Mouse (Mus musculus): ENCODE results near the gene Slc9a3r2. TPM values are rescaled to one million over a fixed set of nuclear protein-coding genes. Genes with fewer than 3 reads are reported as not detected.
A peak's percentile ranks its signal among the peaks of the same experiment; 100 is the strongest.
"Not testable (repeated sequence)": the region's sequence is repeated elsewhere in the genome, so short reads cannot be mapped to it uniquely, and the experiment has no call there.

Slc9a3r2 gene
- polyA plus RNA-seq, 1 experiment from 2014 or later = 30.2 TPM

GRCm38 (mm10) chr17:24677500-24678080, 27.5 kb upstream of the Slc9a3r2 start:
- H3K36me3 ChIP-seq = peaks cover 65% of the 10 kb centered on the region
- H3K4me3 ChIP-seq = no peak overlapping the region
- no peak for DNase-seq (ENCODE audit: low spot score)
- no peaks in the 10 kb centered on the region for H3K27me3 ChIP-seq (ENCODE audit: low read depth, poor library complexity, severe bottlenecking)
- no peak overlapping the region for H3K27ac ChIP-seq (replicated peaks)
- H3K4me1 ChIP-seq = no peaks in the 10 kb centered on the region
- WGBS = 95% methylated on average over 24 of the region's 24 CpGs
- H3K9me3 ChIP-seq (replicated peaks) = no peaks in the 10 kb centered on the region

- Histone ChIP-seq H3K27ac (replicated peaks) (no peak overlapping the region), H3K4me3 (no peak overlapping the region), H3K4me1 (peaks cover 5% of the 10 kb centered on the region), H3K27me3 (ENCODE audit: low read depth, poor library complexity, severe bottlenecking) (no peaks in the 10 kb centered on the region), H3K36me3 (peaks cover 58% of the 10 kb centered on the region), H3K9me3 (replicated peaks) (no peaks in the 10 kb centered on the region)
- 93% methylated on average over 5 of the region's 5 CpGs for WGBS
- DNase-seq (ENCODE audit: low spot score) = no peak
Observed at GRCm38 (mm10) chr17:24676877-24677276, 26.8 kb upstream of the Slc9a3r2 start.

- H3K27me3 ChIP-seq (ENCODE audit: low read depth, poor library complexity, severe bottlenecking) = no peaks in the 10 kb centered on the region
- no peaks in the 10 kb centered on the region for H3K9me3 ChIP-seq (replicated peaks)
- no peak overlapping the region for H3K27ac ChIP-seq (replicated peaks)
- peak; percentile 63 for DNase-seq (ENCODE audit: low spot score)
- peaks cover 51% of the 10 kb centered on the region for H3K36me3 ChIP-seq
- WGBS = 64% methylated on average over 2 of the region's 2 CpGs
- H3K4me1 ChIP-seq = peaks cover 12% of the 10 kb centered on the region
- H3K4me3 ChIP-seq = no peak overlapping the region
Observed at GRCm38 (mm10) chr17:24676187-24676586, 26.1 kb upstream of the Slc9a3r2 start.

- H3K27me3 ChIP-seq (ENCODE audit: low read depth, poor library complexity, severe bottlenecking) = no peaks in the 10 kb centered on the region
- H3K36me3 ChIP-seq = peaks cover 32% of the 10 kb centered on the region
- H3K9me3 ChIP-seq (replicated peaks) = no peaks in the 10 kb centered on the region
- WGBS = 92% methylated on average over 7 of the region's 7 CpGs
- no peak overlapping the region for H3K27ac ChIP-seq (replicated peaks)
- DNase-seq (ENCODE audit: low spot score) = no peak
- no peak overlapping the region for H3K4me3 ChIP-seq
- H3K4me1 ChIP-seq = peaks cover 25% of the 10 kb centered on the region
Observed at GRCm38 (mm10) chr17:24674277-24674676, 24.1 kb upstream of the Slc9a3r2 start.

DNA sequence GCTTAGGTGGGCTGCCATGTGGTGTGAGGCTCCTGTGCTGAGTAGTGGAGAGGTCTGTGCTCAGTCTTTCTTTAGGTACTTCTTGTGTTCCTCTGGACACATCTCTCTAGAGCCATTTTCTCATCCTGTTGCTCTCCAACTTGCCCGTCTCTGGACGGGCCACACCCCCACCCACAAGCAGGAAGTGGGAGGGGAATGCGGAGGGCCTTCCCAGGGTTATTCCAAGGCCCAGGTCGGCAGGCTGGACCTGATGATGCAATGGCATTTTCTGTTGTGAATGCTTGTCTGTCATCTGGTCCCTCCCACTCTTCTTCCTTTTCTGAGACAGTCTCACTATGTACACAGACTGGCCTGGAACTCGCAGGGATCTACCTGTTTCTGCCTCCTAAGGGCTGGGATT, 22.0 kb upstream of the Slc9a3r2 start:
- 39% methylated on average over 5 of the region's 5 CpGs for WGBS
- no peak for DNase-seq (ENCODE audit: low spot score)
- no peak overlapping the region for H3K4me3 ChIP-seq

DNA sequence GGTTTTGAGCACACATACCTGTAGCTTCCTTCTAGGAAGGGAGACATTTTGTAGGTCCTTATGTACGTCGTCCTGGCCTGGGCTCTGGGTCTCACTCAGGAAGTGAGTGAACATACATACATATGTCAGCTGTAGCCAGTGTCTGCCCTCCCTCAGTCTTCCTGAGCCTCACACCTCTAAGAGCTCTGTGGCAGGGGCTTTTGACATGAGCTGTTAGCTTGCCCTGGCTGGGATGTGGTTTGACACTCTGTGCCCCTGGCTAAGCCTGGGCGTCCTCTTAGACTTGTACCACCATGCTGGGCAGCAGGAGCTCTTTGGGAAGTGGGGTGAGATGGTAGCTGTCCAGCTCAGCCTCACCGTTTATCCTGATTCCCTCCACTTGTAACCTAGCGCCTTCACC, 21.2 kb upstream of the Slc9a3r2 start:
- Histone ChIP-seq H3K27me3 (ENCODE audit: low read depth, poor library complexity, severe bottlenecking) (no peaks in the 10 kb centered on the region), H3K4me3 (peak overlapping the region; percentile 95; the same call in 1 of the 2 replicates), H3K4me1 (peaks cover 34% of the 10 kb centered on the region), H3K36me3 (peaks cover 3% of the 10 kb centered on the region; the same call in 1 of the 2 replicates), H3K27ac (replicated peaks) (no peak overlapping the region), H3K9me3 (replicated peaks) (no peaks in the 10 kb centered on the region)
- DNase-seq (ENCODE audit: low spot score) = no peak
- 82% methylated on average over 5 of the region's 5 CpGs for WGBS

More for the DNA sequence above, 22.0 kb upstream of the Slc9a3r2 start:
- H3K27ac ChIP-seq (replicated peaks) = no peak overlapping the region
- peaks cover 34% of the 10 kb centered on the region for H3K4me1 ChIP-seq
- H3K9me3 ChIP-seq (replicated peaks) = no peaks in the 10 kb centered on the region
- H3K36me3 ChIP-seq = peaks cover 11% of the 10 kb centered on the region
- no peaks in the 10 kb centered on the region for H3K27me3 ChIP-seq (ENCODE audit: low read depth, poor library complexity, severe bottlenecking)

GRCm38 (mm10) chr17:24670246-24670844, 20.2 kb upstream of the Slc9a3r2 start:
- Histone ChIP-seq H3K4me1 (peaks cover 34% of the 10 kb centered on the region), H3K36me3 (no peaks in the 10 kb centered on the region), H3K27ac (replicated peaks) (peak overlapping the region; percentile 96), H3K27me3 (ENCODE audit: low read depth, poor library complexity, severe bottlenecking) (no peaks in the 10 kb centered on the region), H3K4me3 (peak overlapping the region; percentile 95), H3K9me3 (replicated peaks) (no peaks in the 10 kb centered on the region)
- no peak for DNase-seq (ENCODE audit: low spot score)
- 18% methylated on average over 8 of the region's 8 CpGs for WGBS

GRCm38 (mm10) chr17:24669545-24670245, 19.6 kb upstream of the Slc9a3r2 start, which contains the start of gene Zfp598:
Zfp598 (plus strand) TSS chr17:24669687.
- peak within 1 kb of the TSS; percentile 96 for H3K27ac ChIP-seq (replicated peaks)
- H3K27me3 ChIP-seq (ENCODE audit: low read depth, poor library complexity, severe bottlenecking) = no peaks in the 10 kb centered on the region
- peak; percentile 94 for DNase-seq (ENCODE audit: low spot score)
- peak within 1 kb of the TSS; percentile 95 for H3K4me3 ChIP-seq
- H3K4me1 ChIP-seq = peaks cover 34% of the 10 kb centered on the region
- under 1% methylated on average over 79 of the region's 80 CpGs for WGBS
- H3K36me3 ChIP-seq = no peaks in the 10 kb centered on the region
- H3K9me3 ChIP-seq (replicated peaks) = no peaks in the 10 kb centered on the region

DNA sequence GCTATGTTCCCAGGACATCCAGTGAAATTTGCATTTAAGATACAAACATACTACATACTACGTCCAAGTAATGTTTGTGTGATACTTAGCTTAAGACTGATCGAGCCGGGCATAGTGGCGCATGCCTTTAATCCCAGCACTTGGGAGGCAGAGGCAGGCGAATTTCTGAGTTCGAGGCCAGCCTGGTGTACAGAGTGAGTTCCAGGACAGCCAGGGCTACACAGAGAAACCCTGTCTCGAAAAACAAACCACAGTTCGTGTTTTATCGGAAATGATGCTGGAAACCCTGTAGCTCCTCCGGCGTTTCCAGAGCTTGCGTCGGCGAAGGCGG, 19.1 kb upstream of the Slc9a3r2 start:
- H3K9me3 ChIP-seq (replicated peaks); H3K27me3 ChIP-seq (ENCODE audit: low read depth, poor library complexity, severe bottlenecking); H3K36me3 ChIP-seq; DNase-seq (ENCODE audit: low spot score): not testable (repeated sequence)
- peak overlapping the region; percentile 96 for H3K27ac ChIP-seq (replicated peaks)
- peaks cover 34% of the 10 kb centered on the region for H3K4me1 ChIP-seq
- H3K4me3 ChIP-seq = peak overlapping the region; percentile 95
- WGBS = 12% methylated on average over 15 of the region's 15 CpGs

DNA sequence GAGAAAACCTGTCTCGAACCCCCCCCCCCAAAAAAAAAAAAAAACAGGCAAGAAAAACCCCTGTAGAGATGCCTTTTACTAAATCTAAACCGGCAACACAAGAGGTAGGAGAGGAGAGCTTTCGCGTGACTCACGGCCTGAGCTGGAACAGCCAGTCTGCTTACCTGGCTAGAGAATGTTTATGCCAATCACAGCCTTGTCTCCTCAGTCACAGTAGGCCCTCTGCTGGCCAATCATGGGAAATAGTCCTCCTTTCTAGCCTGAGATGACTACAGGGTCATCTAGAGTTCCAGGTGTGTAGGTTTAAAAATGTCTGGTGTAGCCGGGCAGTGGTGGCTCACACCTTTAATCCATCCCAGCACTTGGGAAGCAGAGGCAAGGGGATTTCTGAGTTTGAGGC, 17.3 kb upstream of the Slc9a3r2 start:
- Histone ChIP-seq H3K27ac (replicated peaks) (no peak overlapping the region), H3K4me3 (no peak overlapping the region), H3K4me1 (peaks cover 34% of the 10 kb centered on the region), H3K9me3 (replicated peaks) (no peaks in the 10 kb centered on the region), H3K36me3 (no peaks in the 10 kb centered on the region), H3K27me3 (ENCODE audit: low read depth, poor library complexity, severe bottlenecking) (no peaks in the 10 kb centered on the region)
- 33% methylated on average over 6 of the region's 6 CpGs for WGBS
- DNase-seq (ENCODE audit: low spot score) = no peak

DNA sequence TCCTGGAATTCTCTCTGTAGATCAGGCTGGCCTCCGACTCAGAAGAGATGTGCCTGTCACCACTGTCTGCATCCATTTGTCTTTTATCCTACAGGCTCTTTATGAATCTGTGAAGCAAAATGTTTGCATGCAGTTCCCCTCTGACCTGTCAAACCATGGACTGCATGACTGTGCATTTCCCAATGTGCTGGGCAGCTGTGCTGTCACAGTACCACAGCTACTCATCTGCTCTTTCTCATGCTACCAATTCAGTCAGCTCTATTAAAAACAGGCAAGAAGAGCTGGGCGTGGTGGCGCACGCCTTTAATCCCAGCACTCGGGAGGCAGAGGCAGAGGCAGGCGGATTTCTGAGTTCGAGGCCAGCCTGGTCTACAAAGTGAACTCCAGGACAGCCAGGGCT, 16.9 kb upstream of the Slc9a3r2 start:
- WGBS = 77% methylated on average over 7 of the region's 7 CpGs
- H3K4me1 ChIP-seq = peaks cover 30% of the 10 kb centered on the region
- H3K27ac ChIP-seq (replicated peaks); H3K9me3 ChIP-seq (replicated peaks); H3K36me3 ChIP-seq; H3K27me3 ChIP-seq (ENCODE audit: low read depth, poor library complexity, severe bottlenecking); DNase-seq (ENCODE audit: low spot score); H3K4me3 ChIP-seq: not testable (repeated sequence)

DNA sequence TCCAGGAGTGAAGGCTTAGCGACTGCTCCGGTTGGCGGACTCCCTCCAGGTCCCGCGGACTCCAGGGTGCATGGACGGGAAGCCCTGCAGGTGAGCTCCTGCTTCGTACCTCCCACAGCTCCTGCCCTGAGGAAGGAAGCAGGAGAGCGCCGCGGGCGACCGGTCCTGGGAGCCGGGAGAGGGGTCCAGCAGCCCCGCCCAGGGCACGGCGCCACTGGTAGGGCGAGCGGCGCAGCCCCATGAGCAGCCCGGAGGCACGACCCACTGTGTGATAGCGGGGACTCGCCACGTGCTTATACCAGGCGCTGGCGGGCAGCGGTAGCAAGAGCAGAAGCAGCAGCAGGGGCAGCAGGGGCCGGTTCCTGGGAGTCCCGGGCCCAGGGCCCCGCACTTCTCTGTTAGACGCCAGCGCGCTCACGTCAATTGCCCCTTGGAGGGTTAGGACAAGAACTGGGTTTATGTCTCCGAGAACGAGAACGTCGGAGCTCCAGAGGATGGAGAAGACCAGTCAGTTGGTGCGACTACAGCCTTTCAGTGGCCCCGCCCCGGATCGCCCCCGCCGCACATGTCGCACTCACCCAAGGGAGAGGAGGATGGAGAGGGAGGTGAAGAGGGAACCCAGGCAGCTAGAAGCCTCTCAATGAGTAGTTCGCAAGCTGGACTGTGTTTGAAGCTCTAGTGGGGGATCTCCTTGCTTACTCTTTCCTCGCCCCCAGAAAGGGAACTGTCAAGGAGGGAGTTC, 8.1 kb upstream of the Slc9a3r2 start, which contains the start of gene Npw:
Gene Npw (minus strand): TSS at position 441 of the 742 bp plus-strand sequence.
- no peaks in the 10 kb centered on the region for H3K9me3 ChIP-seq (replicated peaks)
- H3K4me3 ChIP-seq = peak within 1 kb of the TSS; percentile 58
- peaks cover 70% of the 10 kb centered on the region for H3K27me3 ChIP-seq (ENCODE audit: low read depth, poor library complexity, severe bottlenecking)
- DNase-seq (ENCODE audit: low spot score) = peak; percentile 33
- peaks cover 22% of the 10 kb centered on the region for H3K4me1 ChIP-seq
- H3K36me3 ChIP-seq = no peaks in the 10 kb centered on the region
- 2% methylated on average over 47 of the region's 47 CpGs for WGBS
- H3K27ac ChIP-seq (replicated peaks) = peak within 1 kb of the TSS; percentile 10; the same call in 1 of the 2 replicates
